Mouse (Mus musculus) right cerebral cortex, adult 2 months (tissue): ENCODE data around the gene Actn3.

ENCODE experiments used
- DNase-seq, 2 experiments: peaks; one replicate each; pipeline ENCODE4 v3.0.0; 2021 to 2022; ENCODE audit warnings: low spot score in 2 of 2

Gene Actn3

GRCm38 (mm10) chr19:4811909-4812242, 65.8 kb downstream of the Actn3 start:
- no peak for DNase-seq
